Comparison of ENCODE assay signal across 8 mouse cellular contexts in the genomic region with DNA sequence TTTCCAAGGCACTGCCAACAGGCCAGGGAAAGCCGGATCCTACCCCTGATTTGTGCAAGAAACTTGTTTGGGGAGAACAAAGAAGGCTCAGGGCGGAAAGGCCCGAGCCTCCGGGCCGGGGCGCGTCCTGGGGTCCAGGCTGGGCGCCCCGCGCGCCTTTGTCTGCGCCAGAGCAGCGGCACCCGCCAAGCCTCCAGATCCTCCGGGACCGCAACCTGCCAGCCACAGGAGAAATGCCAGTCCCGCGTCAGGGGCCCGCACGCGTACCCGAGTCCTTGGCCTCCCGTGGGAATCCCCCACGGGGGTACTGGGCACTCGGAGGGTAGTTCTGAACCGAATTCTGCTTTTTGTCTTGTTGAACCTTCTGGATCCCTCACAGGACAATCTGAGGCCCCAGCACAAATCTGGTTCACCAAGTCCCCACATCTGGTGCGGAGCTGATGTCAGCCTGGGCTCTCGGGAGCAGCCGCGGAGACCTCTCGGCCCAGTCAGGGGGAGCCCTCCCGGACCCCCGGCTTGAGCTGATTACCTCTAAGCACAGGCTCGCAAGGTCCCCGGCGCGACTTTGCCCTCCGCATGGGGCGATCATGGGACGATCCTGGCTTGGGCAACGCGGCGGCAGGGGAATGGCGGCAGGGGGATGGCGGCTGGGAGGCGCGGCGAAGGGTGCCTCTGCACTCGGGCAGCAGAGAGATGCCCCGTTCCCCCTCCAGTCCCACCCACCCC. TPM values are rescaled to one million over a fixed set of nuclear protein-coding genes. Genes with fewer than 3 reads are reported as not detected.
DNase-seq lines count a peak whose midpoint lies in the region; ATAC-seq lines count a peak whose summit lies in the region.

No protein-coding gene starts in this region.

- intact Hi-C loops in heart, postnatal 25 days (cut with DNase I): loop anchor here (5.0 kb wide), 1 partner anchor 37 kb away; no protein-coding TSS in a partner anchor

- no peaks in the 10 kb centered on the region for H3K9me3 ChIP-seq in forebrain, embryonic 12.5 days
- H3K9me3 ChIP-seq in hindbrain, embryonic 12.5 days (replicated peaks): no peaks in the 10 kb centered on the region
- H3K9me3 ChIP-seq in liver, embryonic 12.5 days (replicated peaks): no peaks in the 10 kb centered on the region
- H3K9me3 ChIP-seq in neural tube, embryonic 14.5 days (ENCODE audit: control insufficient read depth, low read length): no peaks in the 10 kb centered on the region

- H3K4me3 ChIP-seq in forebrain, embryonic 12.5 days (replicated peaks): peak overlapping the region; percentile 88
- peak overlapping the region; percentile 74 for H3K4me3 ChIP-seq in hindbrain, embryonic 12.5 days
- peak overlapping the region; percentile 56 for H3K4me3 ChIP-seq in liver, embryonic 12.5 days
- peak overlapping the region; percentile 72 for H3K4me3 ChIP-seq in neural tube, embryonic 14.5 days (ENCODE audit: low read depth, low read length)

- ATAC-seq in forebrain, embryonic 12.5 days (ENCODE audit: low FRiP score): peak; percentile 73
- peak; percentile 70 for ATAC-seq in hindbrain, embryonic 12.5 days (ENCODE audit: low FRiP score)
- ATAC-seq in liver, embryonic 12.5 days: peak; percentile 57
- ATAC-seq in neural tube, embryonic 14.5 days (ENCODE audit: low read depth): peak; percentile 72
- ATAC-seq in monocyte, adult 5-6 weeks (replicated peaks; ENCODE audit: insufficient number of reproducible peaks, low FRiP score, low TSS enrichment, poor library complexity, severe bottlenecking): no peak

- WGBS in forebrain, embryonic 12.5 days: 0% methylated on average over 45 of the region's 50 CpGs
- WGBS in hindbrain, embryonic 12.5 days: under 1% methylated on average over 49 of the region's 50 CpGs
- WGBS in liver, embryonic 12.5 days (ENCODE audit: insufficient replicate concordance): 4% methylated on average over 50 of the region's 50 CpGs
- WGBS in neural tube, embryonic 14.5 days: under 1% methylated on average over 47 of the region's 50 CpGs

- peak overlapping the region; percentile 88 for H3K9ac ChIP-seq in forebrain, embryonic 12.5 days
- peak overlapping the region; percentile 88 for H3K9ac ChIP-seq in hindbrain, embryonic 12.5 days
- peak overlapping the region; percentile 58 for H3K9ac ChIP-seq in liver, embryonic 12.5 days
- H3K9ac ChIP-seq in neural tube, embryonic 14.5 days (replicated peaks; ENCODE audit: low read depth, low read length): peak overlapping the region; percentile 92

- H3K4me2 ChIP-seq in forebrain, embryonic 12.5 days: peak overlapping the region; percentile 77
- H3K4me2 ChIP-seq in hindbrain, embryonic 12.5 days (replicated peaks): peak overlapping the region; percentile 80
- peak overlapping the region; percentile 53 for H3K4me2 ChIP-seq in liver, embryonic 12.5 days
- peak overlapping the region; percentile 69 for H3K4me2 ChIP-seq in neural tube, embryonic 14.5 days (ENCODE audit: low read depth, low read length)

- peak overlapping the region; percentile 81 for H3K27ac ChIP-seq in forebrain, embryonic 12.5 days
- peak overlapping the region; percentile 71 for H3K27ac ChIP-seq in hindbrain, embryonic 12.5 days
- H3K27ac ChIP-seq in liver, embryonic 12.5 days: peak overlapping the region; percentile 61
- peak overlapping the region; percentile 49 for H3K27ac ChIP-seq in neural tube, embryonic 14.5 days (ENCODE audit: low read depth, low read length)

- DNase-seq in heart, adult 11 months: peak; percentile 96
- DNase-seq in heart, postnatal 25 days (ENCODE audit: low spot score): no peak
- DNase-seq in adrenal gland, adult 8-10 months: peak; percentile 29

- H3K27me3 ChIP-seq in forebrain, embryonic 12.5 days: peaks cover 7% of the 10 kb centered on the region; the same call in 1 of the 2 replicates
- no peaks in the 10 kb centered on the region for H3K27me3 ChIP-seq in hindbrain, embryonic 12.5 days
- peaks cover 50% of the 10 kb centered on the region for H3K27me3 ChIP-seq in liver, embryonic 12.5 days (replicated peaks)
- no peaks in the 10 kb centered on the region for H3K27me3 ChIP-seq in neural tube, embryonic 14.5 days (ENCODE audit: control insufficient read depth, insufficient read depth, low read length)

- H3K36me3 ChIP-seq in forebrain, embryonic 12.5 days (replicated peaks): no peaks in the 10 kb centered on the region
- H3K36me3 ChIP-seq in hindbrain, embryonic 12.5 days: no peaks in the 10 kb centered on the region
- H3K36me3 ChIP-seq in liver, embryonic 12.5 days: no peaks in the 10 kb centered on the region
- no peaks in the 10 kb centered on the region for H3K36me3 ChIP-seq in neural tube, embryonic 14.5 days (ENCODE audit: control insufficient read depth, insufficient read depth, low read length)

- peaks cover 37% of the 10 kb centered on the region for H3K4me1 ChIP-seq in forebrain, embryonic 12.5 days
- peaks cover 40% of the 10 kb centered on the region for H3K4me1 ChIP-seq in hindbrain, embryonic 12.5 days
- H3K4me1 ChIP-seq in liver, embryonic 12.5 days: peaks cover 13% of the 10 kb centered on the region; the same call in 1 of the 2 replicates
- peaks cover 23% of the 10 kb centered on the region for H3K4me1 ChIP-seq in neural tube, embryonic 14.5 days (ENCODE audit: control insufficient read depth, insufficient read depth, low read length)

RNA-seq across cellular contexts. Expression of a gene that starts 30.5 kb away (rescaled TPM):
- 10 to 100 TPM; 57.9 to 59.9 TPM for total RNA-seq in heart, postnatal 25 days (2021)
- 10 to 100 TPM; 26.5 to 48.4 (median 40.6) TPM for total RNA-seq in adrenal gland, adult 8-10 months (2022)
- 14.1 and 14.8 TPM in 2 replicates for polyA plus RNA-seq in forebrain, embryonic 12.5 days (2016; fragmentation: Nextera tagmentation; extraction: Ambion mirVana)
- 18.2 and 18.4 TPM in 2 replicates for polyA plus RNA-seq in hindbrain, embryonic 12.5 days (2016; fragmentation: Nextera tagmentation; extraction: Ambion mirVana)
- 3.4 and 3.9 TPM in 2 replicates for polyA plus RNA-seq in liver, embryonic 12.5 days (2016; fragmentation: Nextera tagmentation; extraction: Ambion mirVana)
- polyA plus RNA-seq in neural tube, embryonic 14.5 days (2014; fragmentation: Nextera tagmentation; extraction: Ambion mirVana): 8.2 and 11.5 TPM in 2 replicates
- not detected in 3 replicates for total RNA-seq in monocyte, adult 5-6 weeks (2017)
